Mouse (Mus musculus): ENCODE results near the gene Stac3.

GRCm38 (mm10) chr10:127472722-127473121 is 28.8 kb upstream of the Stac3 start:
- TF ChIP-seq POLR2A (IDR thresholded peaks at IDR 0.05; ENCODE audit: extremely low read depth, insufficient read depth, low read length): no peak
- no peak for TF ChIP-seq CTCF (IDR thresholded peaks at IDR 0.05; ENCODE audit: low read depth, low read length)

Measured in liver, adult 2 months (tissue).